Mouse (Mus musculus): ENCODE results near the gene Pde11a.
A peak's percentile ranks its signal among the peaks of the same experiment; 100 is the strongest.

Pde11a gene

DNA sequence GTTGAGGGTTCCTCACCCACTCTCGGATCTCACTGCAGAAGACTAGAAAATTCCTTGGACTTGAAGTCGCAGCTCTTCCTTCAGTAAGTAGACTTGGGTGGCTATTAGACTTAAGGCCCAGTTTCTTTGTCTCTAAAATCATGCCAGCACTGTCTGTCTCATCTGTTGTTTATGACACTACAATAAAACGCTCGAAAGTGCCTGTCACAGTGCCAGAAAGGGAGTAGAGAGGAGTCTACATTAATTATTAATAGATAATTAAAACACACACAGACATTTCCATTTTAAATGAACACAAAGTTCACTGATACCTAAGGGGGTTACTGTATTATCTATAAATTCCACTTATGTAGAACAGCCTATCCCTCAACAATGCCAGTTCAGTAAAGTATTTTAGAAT lies 287.7 kb downstream of the Pde11a start:
- no peak for DNase-seq

DNA sequence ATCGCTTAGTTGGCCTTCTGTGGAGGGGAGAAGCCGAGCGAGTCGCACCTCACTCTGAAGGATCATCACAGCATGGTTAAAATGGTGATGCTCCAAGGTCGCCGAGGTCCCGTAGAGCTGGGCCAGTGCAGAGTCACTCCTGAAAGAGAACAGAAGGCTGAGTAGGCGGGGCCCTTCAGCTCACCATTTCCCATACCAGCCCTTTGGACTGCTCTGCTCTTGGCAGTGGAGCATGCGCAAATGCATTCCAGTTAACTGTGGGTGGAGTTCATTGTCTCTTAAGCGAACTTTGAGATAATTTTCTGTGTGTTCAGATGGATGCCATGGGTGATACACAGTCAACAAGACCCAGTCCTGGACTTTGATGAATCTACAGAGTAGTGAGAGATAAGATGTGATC lies 288.5 kb downstream of the Pde11a start:
- no peak for DNase-seq

DNA sequence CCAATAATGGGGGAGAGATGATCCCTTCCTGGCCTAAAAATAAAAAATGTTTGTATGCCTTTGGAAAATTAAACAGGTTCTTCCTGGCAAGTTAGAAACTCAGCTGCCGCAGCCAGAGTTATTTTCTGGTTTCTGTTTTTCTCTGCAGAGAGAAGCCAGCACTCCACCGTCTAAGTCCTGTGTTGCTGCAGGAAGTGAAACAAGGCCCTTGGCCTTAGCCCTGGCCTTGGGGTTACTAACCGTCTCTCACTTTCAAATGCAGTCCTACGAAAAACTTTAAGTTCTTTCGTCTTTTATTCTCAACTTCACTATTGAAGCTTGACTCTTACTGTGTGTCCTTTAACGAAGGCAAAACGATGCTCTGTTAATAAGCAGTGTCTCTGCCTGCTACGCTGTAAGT lies 289.0 kb downstream of the Pde11a start:
- no peak for DNase-seq

DNA sequence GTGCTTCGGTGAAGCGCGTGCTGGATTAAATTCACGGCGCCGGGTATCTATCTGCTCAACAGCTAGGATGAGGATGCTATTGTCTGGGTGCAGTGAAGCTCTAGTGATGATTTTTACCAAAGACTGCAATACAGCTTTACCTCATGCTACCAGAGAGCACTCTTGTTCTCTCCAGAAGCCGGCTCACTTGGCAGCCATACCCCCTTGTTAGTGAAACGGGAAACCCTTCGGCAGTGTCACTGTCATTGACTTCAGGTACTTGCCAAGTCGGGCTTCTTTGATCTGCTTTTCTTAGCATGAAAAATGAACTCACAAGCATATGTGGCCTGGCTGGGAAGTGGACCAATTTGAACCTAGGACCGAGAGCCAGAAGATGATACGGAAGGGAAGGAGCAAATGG lies 290.8 kb downstream of the Pde11a start:
- no peak for DNase-seq

DNA sequence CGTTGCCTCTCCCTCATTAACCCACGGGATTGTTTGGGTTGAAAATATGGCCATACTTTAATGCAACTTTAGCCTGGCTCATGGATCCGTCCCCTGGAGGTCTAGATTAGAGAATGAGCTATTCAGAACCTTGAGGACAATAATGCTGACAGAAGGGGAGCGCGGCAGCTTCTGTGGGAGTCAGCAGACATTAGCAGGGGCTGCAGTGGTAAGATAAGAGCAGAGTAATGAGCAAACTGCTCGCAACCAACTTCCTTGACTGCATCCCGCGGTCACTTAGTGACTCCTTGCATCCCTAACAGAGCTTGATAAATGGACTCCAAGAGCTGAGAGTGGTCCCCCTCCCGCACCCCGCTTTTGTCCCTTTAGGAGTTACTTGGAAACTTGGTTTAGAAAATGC lies 296.4 kb downstream of the Pde11a start:
- no peak for DNase-seq

DNA sequence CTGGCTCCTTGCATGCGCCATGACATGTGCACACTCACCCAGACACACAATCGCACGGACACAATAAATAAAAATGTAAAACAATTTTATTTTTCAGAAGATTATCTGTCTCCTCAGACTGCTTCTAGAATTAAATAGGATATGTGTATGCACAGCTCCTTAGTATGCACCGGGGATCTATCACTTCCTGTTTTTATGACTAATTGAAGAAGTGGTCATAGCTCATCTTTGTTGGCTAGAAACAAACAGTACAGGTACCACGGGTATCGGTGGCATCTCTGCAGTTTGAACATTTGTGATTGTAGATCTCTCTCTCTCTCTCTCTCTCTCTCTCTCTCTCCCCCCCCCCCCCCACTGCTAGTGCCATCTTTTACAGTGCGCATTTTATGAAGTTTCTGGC lies 298.5 kb downstream of the Pde11a start:
- DNase-seq: no peak

DNA sequence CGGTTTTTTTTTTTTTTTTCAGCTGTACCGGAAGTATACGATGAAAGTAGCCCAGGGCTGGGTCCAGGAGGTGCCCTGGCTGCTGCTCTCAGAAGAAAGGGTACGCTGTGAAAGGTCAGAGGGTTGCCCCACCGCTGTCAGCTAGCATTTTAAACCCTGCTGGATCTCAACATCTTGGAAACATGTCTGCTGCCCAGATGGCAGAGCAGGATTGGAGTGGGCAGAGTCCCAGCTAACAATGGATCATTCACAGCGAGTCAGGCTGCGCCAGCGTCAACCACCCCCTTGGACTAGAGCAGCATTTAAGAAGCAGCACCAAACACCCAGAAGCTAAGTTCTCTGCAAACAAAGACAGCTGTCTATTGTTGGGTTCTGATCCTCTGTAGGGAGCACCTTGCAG lies 308.5 kb downstream of the Pde11a start:
- peak; percentile 53 for DNase-seq

DNA sequence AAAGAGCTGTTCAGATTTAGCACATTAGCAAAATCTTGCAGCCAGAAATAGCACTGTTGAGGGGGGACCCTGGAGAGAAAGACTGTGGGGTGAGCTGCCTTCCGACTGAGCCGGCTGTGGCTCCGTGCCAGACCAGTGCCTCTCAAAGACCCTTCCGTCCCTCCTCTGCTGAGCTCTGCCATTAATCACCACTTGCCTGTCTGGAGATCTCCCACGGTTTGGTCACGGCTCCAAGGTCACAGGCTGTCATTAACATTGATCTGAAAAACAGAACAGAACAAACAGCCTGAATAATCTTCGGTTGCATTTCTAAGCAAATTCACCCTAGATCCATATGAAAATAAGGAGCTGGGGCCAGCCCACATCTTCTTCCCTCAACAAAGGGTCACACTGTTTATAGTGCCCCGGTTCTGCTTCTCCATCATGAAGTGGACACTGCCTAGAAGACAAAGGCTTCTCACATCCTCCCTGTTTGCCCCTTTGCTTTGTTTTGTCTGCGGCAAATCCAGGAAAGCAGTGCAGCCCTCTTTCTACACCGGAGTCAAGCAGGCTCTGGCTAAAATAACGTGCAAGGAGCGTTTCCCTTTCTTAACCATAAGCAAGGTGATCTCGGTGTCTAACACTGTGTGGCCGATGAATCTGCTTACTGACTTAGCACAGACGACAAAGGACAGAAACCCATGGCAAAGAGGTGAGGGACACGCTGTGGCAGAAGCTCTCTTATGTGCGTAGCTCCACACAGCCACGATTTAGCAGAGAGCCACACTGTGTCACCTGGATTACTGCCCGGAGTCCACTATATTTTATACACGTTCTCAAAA lies 309.3 kb downstream of the Pde11a start:
- DNase-seq: peak; percentile 32

DNA sequence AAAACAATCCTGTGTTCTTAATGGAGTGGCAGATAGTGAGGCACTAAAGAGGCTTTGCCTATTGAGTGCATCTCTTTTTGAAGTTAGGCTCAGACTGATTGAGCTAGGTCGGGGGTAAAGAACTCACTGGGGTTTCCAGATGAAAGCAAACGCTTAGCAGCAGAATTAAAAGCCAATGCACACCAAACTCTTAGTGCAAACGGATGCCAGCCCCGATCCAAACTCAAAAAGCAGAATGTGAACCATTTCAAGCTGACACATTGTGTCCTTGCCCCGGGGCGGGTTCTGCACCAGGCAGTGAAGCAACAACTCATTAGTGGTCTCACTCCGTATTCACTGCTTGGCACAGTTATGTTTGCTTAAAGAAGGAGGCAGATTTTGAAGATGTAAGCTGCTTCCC lies 321.7 kb downstream of the Pde11a start:
- DNase-seq: no peak

DNA sequence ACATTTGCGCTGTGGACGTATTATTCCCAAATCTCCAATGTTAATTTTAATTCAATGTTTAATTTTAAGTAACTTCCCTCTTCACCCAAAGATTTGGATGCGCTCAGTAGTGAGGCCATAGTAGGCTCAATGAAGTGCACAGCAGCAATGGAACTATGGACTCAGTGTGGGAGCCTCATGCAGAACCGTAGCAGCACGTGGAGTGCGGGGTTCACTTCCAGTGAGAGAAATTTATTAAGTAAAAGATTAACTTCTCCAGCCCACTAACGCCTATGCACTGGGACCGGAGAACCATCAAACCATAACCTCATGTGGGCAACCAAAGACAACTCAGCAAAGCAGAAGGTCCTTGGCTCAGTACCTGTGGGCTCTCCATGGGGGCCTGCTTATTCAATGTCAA lies 322.4 kb downstream of the Pde11a start:
- DNase-seq: no peak

DNA sequence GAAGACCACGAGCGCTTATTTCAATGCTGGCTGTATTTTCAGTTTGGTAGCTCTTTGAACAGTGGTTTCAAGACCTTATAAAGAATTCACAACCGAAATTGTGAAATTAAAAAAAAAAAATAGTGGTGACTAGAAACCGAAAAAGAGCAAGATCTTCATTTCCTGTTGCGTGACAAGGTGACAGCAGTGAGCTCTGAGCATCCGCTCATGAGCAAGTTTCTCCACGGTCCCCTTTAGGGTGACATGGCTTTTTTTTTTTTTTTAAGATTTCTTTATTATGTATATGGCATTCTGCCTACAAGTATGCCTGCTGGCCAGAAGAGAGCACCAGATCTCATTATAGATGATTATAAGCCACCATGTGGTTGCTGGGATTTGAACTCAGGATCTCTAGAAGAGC lies 323.1 kb downstream of the Pde11a start:
- no peak for DNase-seq

DNA sequence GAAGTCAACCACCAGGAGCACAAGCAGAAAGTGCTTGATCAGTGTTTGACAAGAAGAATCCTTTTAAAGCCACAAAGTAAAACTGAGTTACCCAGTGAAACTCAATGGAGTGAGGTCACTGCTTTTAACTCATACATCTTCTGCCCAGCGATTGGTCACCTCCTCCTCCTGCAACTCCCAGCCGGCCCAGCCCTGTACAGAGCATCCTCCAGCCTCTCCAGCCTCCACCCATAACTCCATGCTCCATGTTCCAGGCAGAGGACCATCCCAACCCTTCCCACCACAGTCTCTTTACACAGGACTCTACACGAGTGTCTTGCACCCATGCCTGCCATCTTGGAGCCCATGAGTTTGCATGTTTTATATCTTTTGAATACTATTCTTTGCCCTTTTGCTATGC lies 323.9 kb downstream of the Pde11a start:
- no peak for DNase-seq

DNA sequence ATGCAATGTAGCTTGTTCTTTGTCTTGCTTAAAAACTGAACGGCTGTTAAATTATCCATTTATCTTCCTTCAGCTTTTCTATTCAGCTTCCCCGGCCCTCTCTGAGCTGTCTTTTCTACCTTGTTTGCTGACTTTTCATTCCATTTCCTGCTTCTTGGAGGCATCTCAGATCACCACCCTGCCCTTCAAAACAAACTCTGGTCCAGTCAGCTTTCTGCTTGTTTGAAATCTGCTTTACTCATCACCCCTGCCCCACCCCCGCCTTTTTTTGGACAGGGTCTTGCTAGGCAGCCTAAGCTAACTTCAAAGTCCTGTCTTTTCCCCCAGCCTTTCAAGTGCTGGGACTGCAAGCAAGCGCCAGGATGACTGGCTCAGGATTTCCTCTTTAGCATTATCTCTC lies 332.4 kb downstream of the Pde11a start:
- DNase-seq: no peak

DNA sequence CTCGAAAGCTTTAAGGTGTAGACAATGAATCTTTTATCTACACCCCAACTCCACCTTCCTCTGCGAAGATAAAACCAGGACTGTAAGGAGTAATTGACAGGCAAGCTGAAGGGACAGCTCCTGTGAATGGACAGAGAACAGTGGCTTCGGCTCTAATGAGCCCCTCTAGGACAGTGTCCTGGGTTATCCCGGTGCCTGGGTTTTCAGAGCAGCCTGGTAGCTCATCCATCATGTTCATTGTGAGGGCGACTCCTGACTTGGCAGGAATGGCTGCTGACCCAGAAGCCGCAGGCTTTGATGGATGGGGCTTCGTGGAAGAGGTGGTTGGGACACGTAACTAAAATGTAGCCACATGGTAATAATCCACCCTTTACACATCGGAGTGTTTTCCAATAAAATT lies 335.7 kb downstream of the Pde11a start:
- DNase-seq: no peak

DNA sequence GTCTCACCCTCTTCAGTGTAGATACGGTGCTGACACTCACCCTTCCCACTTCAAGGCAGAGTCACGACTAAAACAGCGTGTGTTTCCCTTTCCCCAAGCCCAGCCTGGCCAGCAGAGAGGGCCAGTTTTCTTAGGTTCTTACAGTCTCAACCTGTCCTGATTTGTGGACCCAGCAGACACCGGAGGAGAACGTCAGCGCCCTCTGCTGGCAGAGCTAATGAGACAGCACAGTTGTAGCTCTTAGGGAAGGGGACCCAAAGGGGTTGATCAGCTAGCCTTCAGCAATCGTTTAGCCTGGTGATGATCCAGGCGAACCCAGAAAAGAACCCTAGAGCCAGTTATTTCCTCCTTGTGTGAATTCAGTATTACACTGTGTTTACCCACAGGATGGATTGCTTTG lies 337.2 kb downstream of the Pde11a start:
- no peak for DNase-seq

DNA sequence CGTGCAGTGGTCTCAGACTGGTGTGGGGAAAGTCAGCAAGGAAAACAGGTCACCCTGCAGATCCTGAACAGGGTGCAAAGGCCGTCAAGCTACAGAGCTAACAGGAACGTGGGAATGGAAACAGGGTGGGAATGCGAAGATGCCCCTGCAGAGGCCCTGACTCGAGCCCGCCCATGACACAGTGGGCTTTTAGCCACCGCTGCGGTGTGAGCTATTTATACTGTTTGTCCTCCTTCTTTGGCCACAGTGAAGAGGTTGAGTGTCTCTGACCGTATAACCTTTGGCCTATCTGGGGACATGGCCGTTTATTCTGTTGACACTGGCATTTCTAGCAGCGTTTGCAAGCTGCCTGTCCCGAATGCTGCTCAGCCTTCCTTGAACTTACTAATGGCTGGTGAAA lies 338.9 kb downstream of the Pde11a start:
- DNase-seq: no peak

DNA sequence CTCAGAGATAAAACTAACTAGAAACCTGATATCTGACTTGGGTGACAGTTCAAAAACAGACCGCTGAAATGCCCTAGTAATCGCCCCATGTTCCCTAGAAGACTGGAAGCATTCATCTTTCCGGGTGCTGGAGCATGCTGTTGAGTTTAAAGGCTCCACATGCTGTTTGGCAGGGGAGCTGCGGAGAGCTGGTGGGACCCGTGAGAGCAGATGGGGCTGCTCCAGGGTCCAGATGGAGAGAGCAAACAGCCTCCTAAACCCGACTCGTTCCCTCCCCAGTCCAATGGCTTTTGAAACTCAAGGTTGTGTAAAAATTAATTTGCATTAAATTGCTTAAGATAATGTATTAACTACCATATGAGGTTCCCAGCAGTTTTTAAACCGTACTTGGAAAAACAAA lies 339.9 kb downstream of the Pde11a start:
- peak; percentile 72 for DNase-seq

DNA sequence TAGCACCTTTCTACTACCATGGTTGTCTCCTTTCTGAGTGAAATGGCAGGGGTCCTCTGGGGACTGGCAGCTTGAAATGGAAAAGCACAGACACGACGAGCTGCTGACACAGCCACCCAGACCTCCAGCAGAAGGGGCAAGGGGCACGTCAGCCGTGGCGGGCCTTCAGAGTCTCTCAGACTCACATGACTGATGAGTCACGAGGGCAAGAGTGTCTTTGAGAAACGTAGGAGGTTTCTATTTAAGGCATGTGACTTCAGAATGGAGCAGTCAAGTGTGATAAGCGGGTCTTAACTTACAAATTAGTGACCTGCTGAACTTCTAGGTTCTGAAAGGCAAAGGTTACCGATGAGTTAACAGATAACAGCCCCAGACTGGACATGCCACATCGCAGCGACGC lies 340.8 kb downstream of the Pde11a start:
- DNase-seq: no peak

DNA sequence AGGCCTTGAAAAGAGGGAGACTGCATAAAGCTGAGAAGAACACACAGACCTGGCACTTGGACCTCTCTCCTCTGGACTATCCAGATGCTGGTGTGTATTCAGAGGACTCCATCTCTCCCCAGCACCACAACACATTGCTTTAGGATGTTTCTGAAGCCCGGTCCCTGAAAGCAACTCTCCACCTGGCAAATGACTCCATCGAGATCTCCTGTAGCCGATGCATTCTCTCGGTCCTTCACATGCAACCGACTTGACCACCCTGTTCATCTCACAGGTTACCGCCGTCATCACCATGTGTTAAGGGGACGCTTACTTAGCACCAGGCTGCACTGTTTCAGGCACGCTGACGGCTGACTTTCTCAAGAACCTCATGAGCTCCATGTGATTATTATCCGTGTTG lies 343.7 kb downstream of the Pde11a start:
- DNase-seq: no peak

DNA sequence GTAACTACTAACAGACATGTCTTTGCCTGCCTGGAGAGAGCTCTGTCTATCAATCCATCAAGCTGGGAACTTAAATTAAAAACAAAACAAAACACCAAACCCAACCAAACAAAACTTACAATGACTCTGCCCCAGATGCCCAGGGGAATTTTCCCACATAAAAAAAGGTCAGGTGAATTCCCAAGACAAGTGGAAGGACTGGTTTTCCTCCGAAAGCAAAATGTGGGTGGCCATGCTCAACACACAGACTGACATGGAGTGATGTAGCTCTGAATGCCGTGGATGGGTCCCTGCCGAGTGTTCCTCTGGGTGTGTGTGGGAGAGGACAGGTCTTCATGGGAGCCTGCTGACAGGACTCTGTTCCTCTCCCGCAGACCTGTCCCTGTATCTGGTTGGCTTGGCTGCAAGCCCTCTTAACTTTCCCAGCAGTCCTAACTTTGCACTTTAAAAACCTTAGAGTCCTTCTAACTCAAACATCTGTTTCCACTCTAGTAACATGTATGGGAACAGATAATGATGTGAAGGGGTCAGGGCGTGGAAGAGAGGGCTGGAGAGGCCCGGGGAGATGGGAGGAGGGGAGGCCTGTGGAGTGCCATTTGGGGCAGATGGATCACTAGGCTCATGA lies 346.9 kb downstream of the Pde11a start:
- no peak for DNase-seq

DNA sequence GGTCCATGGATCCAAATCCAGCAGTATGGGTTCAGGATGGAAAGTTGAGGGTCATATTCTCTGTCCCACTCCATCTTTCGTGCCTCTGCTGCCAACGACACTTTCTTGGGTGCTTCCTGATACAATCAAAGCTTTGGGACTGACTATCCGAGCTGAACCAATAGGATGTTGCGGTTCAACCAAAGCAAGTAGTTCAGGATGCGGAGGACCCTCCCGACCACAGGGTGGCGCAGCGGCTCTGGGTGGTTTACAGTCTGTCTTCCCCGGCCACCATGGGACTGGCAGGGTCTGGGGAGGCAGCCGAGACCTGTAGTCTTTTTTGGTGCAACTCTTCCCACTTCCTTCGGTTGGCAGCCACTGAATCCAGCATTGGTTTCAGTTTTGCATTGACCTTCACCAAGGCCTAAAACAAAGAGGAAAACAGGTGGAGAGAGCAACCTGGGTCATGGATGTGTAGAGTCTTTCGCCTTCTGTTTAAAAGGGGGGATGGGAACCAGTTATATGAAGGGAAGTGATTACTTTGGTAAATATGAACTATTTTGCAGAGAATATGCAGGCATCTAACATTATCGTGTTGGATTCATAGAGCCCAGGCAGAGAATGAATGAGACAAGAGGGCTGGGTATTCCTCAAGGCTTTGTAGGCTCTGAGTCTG lies 347.6 kb downstream of the Pde11a start:
- DNase-seq: peak; percentile 31

DNA sequence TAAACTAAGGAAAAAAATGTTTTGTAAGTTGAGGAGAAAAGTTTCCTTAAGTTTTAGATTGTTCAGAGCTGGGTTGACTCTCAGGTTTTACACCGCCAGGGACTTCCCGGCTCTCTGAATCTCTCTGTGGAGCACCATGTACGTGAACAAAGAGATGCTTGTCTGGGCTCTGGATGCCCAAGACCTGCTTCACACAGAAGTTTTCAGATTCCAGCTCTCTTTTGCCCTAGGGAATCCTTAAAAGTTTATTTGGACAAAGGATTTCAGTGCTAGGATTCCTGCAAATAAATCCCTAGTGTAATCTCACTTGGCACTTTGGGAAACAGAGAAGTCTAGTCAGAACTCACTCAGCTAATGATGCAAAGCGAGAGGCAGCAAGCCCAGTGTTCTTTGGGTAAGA lies 348.9 kb downstream of the Pde11a start:
- DNase-seq: no peak

DNA sequence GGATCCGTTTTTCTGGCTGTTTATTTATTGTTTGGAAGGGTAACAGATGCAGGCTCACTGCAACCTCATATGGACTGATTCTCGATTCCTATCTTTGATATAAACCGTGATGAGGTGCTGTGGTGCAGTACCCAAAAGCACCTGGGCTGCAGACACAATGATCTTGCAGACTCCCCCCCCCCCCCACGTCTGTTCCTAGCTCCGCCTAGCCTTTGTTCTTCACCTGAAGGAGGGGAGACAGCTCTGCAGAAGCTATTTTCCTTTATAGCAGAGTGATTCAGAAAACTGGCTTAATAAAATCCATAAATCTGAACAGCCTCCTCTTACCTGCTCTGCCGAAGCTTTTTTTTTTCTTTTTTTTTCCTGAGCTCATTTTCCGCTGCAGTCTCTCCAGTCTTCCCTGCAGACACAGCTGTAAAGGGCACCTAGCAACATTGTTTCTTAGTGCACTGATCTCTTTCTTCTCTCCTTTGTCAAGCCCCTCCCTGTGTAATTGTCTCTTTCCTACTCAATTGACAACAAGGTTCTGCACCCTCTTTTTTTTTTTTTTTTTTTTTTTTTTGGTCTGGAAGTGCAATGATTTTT lies 349.7 kb downstream of the Pde11a start:
- DNase-seq: no peak

DNA sequence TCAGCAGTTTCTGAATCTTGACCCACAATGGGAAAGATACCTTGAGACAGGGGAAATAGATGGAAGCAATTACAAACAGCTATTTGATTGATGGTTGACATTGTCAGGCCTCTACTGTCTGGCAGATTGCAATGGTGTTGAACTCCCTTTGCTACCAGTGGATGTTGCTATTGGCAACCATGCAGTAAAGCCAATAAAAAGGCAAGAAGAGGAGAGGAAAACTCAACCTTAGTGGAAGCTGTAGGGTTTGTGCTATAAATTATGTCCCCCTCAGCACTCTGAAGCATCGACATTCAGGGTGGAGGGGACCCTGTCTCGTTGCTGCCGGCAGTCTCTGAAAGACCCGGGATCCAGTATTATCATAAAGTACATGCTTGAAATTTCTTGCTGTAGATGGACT lies 350.2 kb downstream of the Pde11a start:
- DNase-seq: no peak
